Mouse (Mus musculus) adrenal gland, postnatal 25 days (tissue): ENCODE results near the gene Arpp19. TPM values are rescaled to one million over a fixed set of nuclear protein-coding genes. Genes with fewer than 3 reads are reported as not detected.

Source experiments
- DNase-seq: peaks from one replicate; pipeline ENCODE4 v3.0.0; 2021; ENCODE audit warnings: mixed read lengths
- long read RNA-seq: library from polyadenylated mRNA; stranded (forward); transcript quantifications from one replicate; pipeline ENCODE4 v2.0.0, GENCODE M21; 2021
- total RNA-seq: library from RNA; stranded (reverse); gene quantifications from 2 replicates; pipeline ENCODE4 v1.2.3, GENCODE M21; 2021

Arpp19 gene
- total RNA-seq, result 303 and 351 TPM in 2 replicates
- long read RNA-seq, full-length matches to known transcripts, result 117 of 126 reads
- long read RNA-seq, partial matches to known transcripts, result 5 of 126 reads
- long read RNA-seq, other reads (novel, unspliced or antisense), result 4 of 126 reads

DNA sequence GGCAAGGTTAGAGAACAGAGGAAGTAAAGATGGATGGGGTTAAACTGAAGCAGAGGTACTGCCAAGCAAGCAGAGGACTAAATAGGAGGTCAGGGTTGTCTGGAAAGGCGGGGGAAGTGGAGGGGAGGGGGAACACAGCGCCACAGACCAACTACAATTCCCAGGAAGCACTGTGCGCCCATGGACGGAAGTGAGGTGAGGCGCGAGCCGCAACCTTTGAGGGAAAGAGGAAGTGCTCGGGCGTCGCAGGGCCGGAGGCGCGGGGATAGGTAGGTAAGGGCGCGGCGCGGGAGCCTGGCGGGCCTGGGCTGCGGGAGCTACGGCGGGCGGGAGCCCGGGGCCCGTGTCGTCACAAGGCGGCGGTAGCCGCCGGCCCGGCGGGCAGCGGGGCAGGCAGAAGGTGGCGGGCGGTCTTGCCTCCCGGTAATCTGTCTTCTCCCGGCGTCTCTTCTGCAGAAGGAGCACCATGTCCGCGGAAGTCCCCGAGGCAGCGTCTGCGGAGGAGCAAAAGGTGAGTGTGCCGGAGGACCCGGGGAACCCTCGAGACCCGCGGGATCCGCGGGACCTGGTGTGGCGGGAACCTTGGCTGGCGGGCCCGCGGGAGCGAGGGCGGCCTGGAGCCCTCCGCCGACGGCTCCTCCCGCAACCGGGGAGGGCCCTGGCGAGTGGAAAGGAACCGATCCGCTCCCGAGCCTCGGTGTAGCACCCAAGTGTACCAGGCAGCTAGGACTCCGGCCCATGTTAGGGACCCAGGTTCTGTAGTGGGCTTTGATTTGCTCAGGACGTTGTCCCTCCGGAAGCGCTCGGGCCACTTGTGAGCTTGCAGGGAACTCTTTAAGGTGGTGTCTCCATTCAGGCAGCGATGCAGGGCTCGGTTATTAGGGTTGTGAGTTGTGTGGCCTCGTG is at the start of gene Arpp19:
Gene Arpp19, plus strand, starts transcription at position 164 of the 906 bp plus-strand sequence.
- DNase-seq, result peak; percentile 86

DNA sequence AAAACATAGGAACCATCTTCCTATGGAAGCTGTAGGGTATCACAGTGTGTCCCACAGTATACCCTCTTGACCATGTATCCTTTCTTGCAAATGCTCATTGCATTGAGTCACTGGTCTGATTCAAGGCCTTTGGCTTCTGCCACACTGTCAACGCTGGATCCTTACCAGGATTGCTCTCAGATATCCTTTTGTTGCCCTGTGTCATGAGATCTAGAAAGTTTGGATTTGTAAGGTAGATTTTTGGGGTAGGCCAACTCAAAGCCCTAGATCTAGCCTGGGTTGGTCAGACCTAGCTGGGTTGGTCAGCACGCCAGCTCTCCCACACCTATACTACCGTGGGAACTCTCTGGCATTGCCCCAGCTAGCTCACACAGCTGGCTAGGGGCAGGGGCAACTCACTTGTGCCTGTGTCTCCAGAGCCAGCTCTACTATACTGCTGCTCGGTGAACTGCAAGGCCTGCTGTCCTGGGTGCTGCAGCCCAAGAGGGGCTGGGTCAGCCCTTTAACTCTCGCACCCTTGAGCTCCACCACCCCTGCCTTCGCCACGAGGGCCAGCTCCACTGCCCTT is 48.4 kb upstream of the Arpp19 start:
- DNase-seq, result no peak

GRCm38 (mm10) chr9:74989990-74990389 is 47.4 kb upstream of the Arpp19 start:
- DNase-seq, result no peak

- no peak for DNase-seq
Measured at GRCm38 (mm10) chr9:74994611-74995257, 42.7 kb upstream of the Arpp19 start.

DNA sequence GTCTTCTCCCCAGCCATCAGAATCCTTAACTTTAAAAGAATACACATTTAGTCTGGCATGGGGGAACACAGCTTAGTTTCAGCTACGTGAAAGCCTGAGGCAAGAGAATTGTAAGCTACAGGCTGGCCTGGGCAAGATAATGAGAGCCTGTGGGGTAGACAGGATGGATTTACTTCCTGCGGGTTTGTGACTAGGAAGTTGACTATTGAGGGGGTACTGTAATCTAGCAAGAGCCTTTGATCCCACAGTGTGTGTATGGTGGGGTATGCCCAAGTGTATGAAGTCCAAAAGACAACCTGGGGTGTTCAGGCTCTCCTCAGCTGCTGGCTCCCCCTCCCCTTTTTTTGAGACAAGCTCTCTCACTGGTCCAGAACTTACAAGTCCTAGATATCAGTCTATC is 41.1 kb upstream of the Arpp19 start:
- DNase-seq, result no peak

- DNase-seq, result no peak
Measured at GRCm38 (mm10) chr9:74997976-74998375, 39.4 kb upstream of the Arpp19 start.

GRCm38 (mm10) chr9:75001006-75001405 is 36.4 kb upstream of the Arpp19 start:
- peak; percentile 37 for DNase-seq

- DNase-seq, result peak; percentile 54
Measured at GRCm38 (mm10) chr9:75001611-75002204, 35.7 kb upstream of the Arpp19 start.

GRCm38 (mm10) chr9:75002262-75002661 is 35.2 kb upstream of the Arpp19 start:
- peak; percentile 52 for DNase-seq

DNA sequence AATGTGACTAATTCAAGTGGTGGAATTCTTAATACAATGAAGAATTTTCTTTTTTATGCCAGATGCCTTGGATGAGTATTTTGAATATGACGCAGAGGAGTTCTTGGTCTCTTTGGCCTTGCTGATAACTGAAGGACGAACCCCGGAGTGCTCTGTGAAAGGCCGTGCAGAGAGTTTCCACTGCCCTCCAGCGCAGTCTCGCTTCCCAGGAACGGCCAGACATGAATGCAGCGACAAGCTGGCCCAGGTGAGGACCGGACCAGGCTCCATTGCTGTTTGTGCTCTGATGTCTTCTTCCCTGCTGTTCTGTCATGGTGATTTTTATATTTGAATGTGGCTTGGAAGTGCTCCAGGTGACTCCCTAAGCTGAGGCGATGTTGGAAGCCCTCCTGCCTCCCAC is 33.2 kb upstream of the Arpp19 start:
- DNase-seq, result peak; percentile 58

DNA sequence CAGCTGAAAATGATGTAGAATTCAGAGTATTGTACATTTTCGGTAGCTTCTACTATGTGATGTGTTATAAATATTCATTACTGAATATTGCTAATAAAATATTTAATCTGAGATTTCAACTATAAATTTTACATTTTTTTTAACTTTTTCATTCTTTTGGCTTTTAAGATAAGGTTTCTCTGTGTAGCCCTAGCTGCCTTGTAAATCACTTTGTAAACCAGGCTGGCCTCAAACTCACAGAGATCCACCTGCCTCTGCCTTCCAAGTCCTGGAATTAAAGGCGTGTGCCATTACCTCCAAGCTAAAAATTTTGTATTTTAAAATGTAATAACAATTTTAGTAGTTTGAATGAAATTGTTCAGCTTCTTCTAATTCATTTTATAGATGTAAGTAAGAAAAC is 20.8 kb upstream of the Arpp19 start:
- DNase-seq, result no peak

- DNase-seq, result no peak
Measured at GRCm38 (mm10) chr9:75019181-75019580, 18.2 kb upstream of the Arpp19 start.

GRCm38 (mm10) chr9:75019592-75019991 is 17.8 kb upstream of the Arpp19 start:
- no peak for DNase-seq

GRCm38 (mm10) chr9:75020561-75020960 is 16.9 kb upstream of the Arpp19 start:
- no peak for DNase-seq

DNA sequence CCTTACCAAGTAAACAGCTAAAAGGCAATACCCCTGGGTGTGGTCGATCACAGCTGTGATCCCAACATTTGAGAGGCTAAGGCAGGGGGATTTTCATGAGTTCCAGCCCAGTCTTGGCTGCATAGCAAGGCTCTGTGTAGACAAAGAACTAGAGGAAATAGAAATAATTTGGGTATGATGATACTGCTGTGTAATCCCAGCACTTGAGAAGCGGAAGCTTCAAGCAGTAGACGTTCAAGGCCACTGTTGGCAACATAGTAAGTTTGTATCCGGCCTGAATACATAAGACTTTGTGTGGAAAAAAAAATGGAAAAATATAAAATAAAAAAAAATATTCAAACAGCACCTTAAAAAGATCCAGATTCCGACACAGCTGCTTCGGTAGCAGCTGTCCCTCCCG is 14.9 kb upstream of the Arpp19 start:
- no peak for DNase-seq

- no peak for DNase-seq
Measured at GRCm38 (mm10) chr9:75023150-75023894, 14.1 kb upstream of the Arpp19 start.

DNA sequence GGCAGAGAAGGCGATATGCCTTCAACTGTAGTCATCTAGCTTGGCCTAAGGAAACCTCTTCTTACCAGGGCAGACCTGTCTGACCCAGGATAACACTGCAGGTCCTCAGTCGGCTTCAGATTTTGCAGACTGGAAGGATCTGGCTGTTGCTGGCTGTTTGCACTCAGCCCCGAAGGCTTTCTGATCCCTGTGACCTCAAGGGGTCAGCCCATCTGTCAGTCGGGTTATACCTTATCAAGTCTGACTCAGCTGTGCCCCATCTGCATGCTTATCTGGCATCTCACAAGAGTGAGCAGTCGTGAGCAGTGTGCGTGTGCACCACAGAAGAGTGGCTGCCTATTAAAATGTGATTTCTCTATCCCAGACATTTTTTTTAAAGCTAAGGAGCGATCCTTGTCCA is 13.3 kb upstream of the Arpp19 start:
- DNase-seq, result no peak

DNA sequence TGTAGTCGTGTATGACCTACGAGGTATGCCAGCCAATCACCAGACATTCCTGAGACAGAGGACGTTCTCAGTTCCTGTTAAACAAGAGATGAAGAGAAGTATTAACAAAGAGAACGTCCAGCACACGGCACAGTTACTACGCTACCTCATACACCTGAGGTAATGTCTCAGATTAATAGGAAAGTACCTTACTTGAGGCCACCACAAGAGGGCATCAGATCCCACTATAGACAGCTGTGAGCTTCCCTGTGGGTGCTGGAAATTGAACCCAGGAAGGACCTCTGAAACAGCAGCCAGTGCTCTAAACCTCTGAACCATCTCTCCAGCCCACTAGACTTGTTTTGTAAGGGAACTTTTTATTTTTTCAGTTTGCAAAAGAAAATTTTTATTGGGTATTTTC is 11.7 kb upstream of the Arpp19 start:
- DNase-seq, result no peak

- DNase-seq, result no peak
Measured at GRCm38 (mm10) chr9:75032408-75032807, 5.0 kb upstream of the Arpp19 start.

DNA sequence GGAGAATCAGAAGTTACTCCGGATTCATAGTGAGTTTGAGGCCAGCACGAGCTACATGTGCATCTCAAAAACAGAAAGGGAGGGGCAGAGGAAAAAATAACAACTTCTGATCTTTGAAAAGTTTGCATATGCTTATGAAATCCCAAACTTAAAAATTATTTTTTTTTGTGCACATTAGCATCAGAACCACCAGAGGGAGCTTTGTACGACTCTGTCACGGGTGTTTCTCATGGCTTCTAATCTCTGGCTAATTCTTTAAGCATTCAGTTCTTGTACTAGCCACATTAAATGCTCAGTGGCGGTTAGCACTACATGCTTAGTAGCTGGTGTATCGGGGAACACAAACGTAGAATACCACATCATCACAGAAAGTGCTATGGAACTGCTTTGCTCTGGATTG is 4.3 kb upstream of the Arpp19 start:
- no peak for DNase-seq

GRCm38 (mm10) chr9:75034691-75035090 is 2.7 kb upstream of the Arpp19 start:
- no peak for DNase-seq

DNA sequence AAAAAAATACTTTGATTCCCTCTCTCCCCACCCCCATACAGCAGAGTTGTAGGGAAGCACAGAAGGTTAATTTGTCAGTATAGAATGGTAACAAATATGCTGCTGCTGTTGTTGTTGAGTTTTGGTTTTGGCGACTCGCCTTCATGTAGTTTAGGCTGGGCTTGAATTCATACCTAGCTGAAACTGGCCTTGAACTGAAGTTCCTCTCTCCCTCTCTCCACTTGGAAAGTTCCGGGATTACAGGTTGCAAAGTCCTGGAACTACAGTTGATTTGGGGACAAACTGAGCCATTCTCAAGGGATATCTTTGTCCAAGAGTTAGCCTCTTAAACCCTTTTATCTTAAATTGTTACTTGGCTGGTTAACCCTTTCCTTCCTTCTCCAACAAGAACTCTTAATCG is 1.5 kb upstream of the Arpp19 start:
- DNase-seq, result no peak
